Mouse (Mus musculus) lung, postnatal 0 days (tissue): ENCODE data around the gene Ttll12.

Experiments
- CTCF ChIP-seq: IDR thresholded peaks from 2 replicates; pipeline ENCODE4 v1.5.1; 2016; ENCODE audit warnings: antibody characterized with exemption, mild to moderate bottlenecking
- EP300 ChIP-seq: IDR thresholded peaks from 2 replicates; pipeline ENCODE4 v1.6.1; 2016; ENCODE audit warnings: antibody characterized with exemption, mild to moderate bottlenecking, control low read depth

GRCm38 (mm10) chr15:83563857-83564651 lies 30.9 kb downstream of the Ttll12 start:
- TF ChIP-seq CTCF, result no peak; the same call in 1 of the 2 replicates
- no peak for TF ChIP-seq EP300
